Mouse (Mus musculus) neural tube, embryonic 12.5 days (tissue): Measurements from ENCODE around the gene Nfic. TPM values are rescaled to one million over a fixed set of nuclear protein-coding genes. Genes with fewer than 3 reads are reported as not detected.
A peak's percentile ranks its signal among the peaks of the same experiment; 100 is the strongest.
"Not testable (repeated sequence)": the region's sequence is repeated elsewhere in the genome, so short reads cannot be mapped to it uniquely, and the experiment has no call there.

ENCODE experiments used
- ATAC-seq: fragments of 200-750 bp; cut with Nextera tagmentation; 2 replicates; pipeline ENCODE4 v1.8.0; 2017; ENCODE audit warnings: low read depth, mild to moderate bottlenecking, moderate TSS enrichment, moderate library complexity; ENCODE audit not compliant: low FRiP score
- H3K27ac ChIP-seq: fragments of 300-500 bp; sonication (generic); 2 replicates; pipeline ENCODE4 v1.5.1; 2016
- H3K27me3 ChIP-seq: fragments of 300-500 bp; sonication (generic); replicated peaks from 2 replicates; pipeline ENCODE4 v1.6.1; 2016; ENCODE audit warnings: mild to moderate bottlenecking
- H3K36me3 ChIP-seq: fragments of 300-500 bp; sonication (generic); 2 replicates; pipeline ENCODE4 v1.6.1; 2016; ENCODE audit warnings: mild to moderate bottlenecking
- H3K4me1 ChIP-seq: fragments of 300-500 bp; sonication (generic); 2 replicates; pipeline ENCODE4 v1.6.1; 2016
- H3K4me2 ChIP-seq: fragments of 300-500 bp; sonication (generic); replicated peaks from 2 replicates; pipeline ENCODE4 v1.6.1; 2016; ENCODE audit warnings: mild to moderate bottlenecking
- H3K4me3 ChIP-seq: fragments of 300-500 bp; sonication (generic); 2 replicates; pipeline ENCODE4 v1.5.1; 2016
- H3K9ac ChIP-seq: fragments of 300-500 bp; sonication (generic); 2 replicates; pipeline ENCODE4 v1.6.1; 2016; ENCODE audit warnings: mild to moderate bottlenecking
- H3K9me3 ChIP-seq: fragments of 300-500 bp; sonication (generic); 2 replicates; pipeline ENCODE4 v1.6.1; 2016; ENCODE audit warnings: mild to moderate bottlenecking
- WGBS: fragments of 180-500 bp; shearing (Covaris S2); methylation state at CpG from one replicate; pipeline ENCODE4 v1.1.7; 2016; 5-methylcytosine and 5-hydroxymethylcytosine counted together
- polyA plus RNA-seq: library from polyadenylated mRNA; unstranded; fragments of >200 nt; fragmentation: Nextera tagmentation; extraction: Ambion mirVana; gene quantifications from 2 replicates; pipeline ENCODE4 v1.2.1, GENCODE M21; 2016

Gene Nfic
- polyA plus RNA-seq, 1 experiment from 2014 or later = 22.2 TPM

DNA sequence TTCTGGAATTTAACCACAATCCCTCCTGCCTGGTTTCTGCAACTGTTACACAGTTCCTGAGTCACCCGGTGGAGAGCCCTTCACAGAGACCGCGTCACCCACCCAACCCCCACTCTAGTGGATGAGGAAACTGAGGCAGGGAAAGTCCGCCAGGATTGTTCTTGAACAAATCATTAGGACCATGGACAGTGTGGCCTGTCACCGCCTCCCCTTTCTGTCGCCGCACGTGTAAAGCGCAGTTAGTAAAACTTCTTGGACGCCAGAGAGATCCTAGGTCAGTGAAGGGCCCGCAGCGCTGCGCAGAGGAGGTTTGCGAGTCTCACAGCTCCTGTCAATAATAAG lies 2.5 kb downstream of the Nfic start:
- Histone ChIP-seq H3K4me1 (no peaks in the 10 kb centered on the region), H3K4me3 (no peak overlapping the region), H3K9ac (no peak overlapping the region), H3K4me2 (0 out of 2 replicates have a peak overlapping the region, but pooled peaks have one; percentile 5), H3K9me3 (no peaks in the 10 kb centered on the region), H3K27me3 (peaks cover 72% of the 10 kb centered on the region), H3K27ac (no peak overlapping the region), H3K36me3 (no peaks in the 10 kb centered on the region)
- ATAC-seq = no peak
- 6% methylated on average over 14 of the region's 14 CpGs for WGBS

DNA sequence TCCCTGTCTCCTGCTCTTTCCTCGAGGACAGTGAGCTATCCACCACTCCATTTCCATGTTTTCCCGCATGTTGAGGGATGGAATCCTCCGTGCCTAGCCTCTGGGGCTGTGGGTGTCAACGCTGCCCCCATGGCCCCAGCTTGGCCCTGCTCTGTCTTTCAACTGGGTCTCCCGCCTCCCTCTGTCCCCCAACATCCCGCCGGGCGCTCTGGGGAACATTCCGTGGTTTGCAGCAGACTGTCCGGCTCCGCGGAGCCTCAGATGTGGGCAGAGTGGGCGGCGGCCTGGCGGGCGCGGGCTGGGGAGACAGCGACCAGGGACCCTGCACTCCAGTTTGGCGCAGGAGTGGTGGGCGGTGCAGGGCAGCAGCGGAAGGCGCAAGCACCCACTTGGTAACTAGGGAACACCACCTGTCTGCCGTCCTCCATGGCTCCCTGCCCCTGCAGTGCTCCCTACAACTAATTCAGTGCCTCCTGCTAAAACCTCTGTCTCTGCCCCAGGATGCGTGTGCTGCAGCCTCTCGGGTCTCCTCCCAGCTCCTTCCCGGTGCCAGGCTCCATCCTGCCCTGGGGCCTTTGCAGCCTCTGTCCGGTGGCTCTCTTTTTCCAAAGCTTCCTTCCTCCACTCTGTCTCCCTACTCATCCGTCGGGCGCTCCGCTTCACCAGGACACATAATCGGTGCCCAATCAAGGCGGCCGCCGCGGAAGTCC lies 3.0 kb downstream of the Nfic start:
- Histone ChIP-seq H3K4me3 (no peak overlapping the region), H3K9ac (no peak overlapping the region), H3K27me3 (peaks cover 66% of the 10 kb centered on the region), H3K4me2 (0 out of 2 replicates have a peak overlapping the region, but pooled peaks have one; percentile 5), H3K9me3 (no peaks in the 10 kb centered on the region), H3K27ac (no peak overlapping the region), H3K36me3 (no peaks in the 10 kb centered on the region), H3K4me1 (no peaks in the 10 kb centered on the region)
- WGBS = 9% methylated on average over 36 of the region's 36 CpGs
- no peak for ATAC-seq

DNA sequence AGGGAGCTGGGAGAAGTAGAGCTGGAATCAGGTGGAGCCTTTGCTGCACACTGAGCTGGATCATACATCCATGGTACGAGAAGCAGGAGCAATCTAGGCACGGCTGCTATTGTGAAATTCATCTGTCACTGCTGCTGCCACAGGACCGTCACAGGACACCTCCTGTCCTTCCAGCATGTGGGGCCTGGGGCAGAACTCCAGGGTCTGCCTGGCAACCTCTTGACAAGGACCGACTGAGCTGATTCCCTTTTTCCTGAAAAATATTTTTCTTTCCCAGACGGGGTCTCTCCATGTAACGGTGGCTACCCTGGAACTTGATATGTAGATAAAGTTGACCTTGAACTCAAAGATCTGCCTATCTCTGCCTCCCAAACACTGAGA lies 4.1 kb downstream of the Nfic start:
- Histone ChIP-seq H3K36me3 (no peaks in the 10 kb centered on the region), H3K4me1 (no peaks in the 10 kb centered on the region), H3K27me3 (peaks cover 56% of the 10 kb centered on the region), H3K4me3 (no peak overlapping the region), H3K9me3 (no peaks in the 10 kb centered on the region), H3K9ac (no peak overlapping the region; the same call in 1 of the 2 replicates), H3K4me2 (no peak overlapping the region), H3K27ac (no peak overlapping the region)
- 67% methylated on average over 6 of the region's 6 CpGs for WGBS
- ATAC-seq = no peak

DNA sequence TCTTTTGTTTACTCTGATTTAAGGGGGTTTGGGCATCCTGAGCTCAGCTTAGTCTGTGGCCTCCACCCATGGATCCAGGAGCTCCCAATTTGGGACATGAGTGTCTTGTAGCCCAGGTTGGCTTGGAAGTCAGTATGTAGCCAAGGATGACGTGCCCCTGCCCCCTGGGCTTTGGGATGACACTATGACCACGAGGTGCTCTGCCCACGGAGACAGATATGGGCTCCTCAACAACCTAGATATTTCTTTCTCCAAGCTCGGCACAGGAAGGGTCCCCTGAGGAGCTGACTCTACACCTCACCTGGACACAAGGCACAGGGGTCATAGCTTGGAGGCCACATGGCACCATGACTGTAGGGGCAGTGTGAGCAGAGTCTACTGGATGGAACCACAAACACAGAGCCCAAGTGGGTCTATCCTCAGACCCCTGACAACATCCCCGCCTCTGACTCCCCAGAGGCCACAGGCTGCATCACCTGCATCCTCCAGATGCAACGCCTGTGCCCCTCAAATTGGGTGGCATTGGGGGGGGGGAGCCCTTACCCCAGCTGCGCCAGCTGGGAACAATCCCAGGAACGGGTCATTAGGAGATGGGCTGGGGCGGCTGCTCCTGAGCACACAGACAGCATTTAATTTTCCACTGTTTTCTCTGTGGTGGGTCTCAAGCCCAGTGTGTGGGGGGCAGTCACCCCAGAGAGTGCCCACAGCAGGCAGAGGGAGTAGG lies 4.6 kb downstream of the Nfic start:
- Histone ChIP-seq H3K27ac (no peak overlapping the region), H3K27me3 (peaks cover 50% of the 10 kb centered on the region), H3K36me3 (no peaks in the 10 kb centered on the region), H3K4me2 (no peak overlapping the region), H3K9me3 (no peaks in the 10 kb centered on the region), H3K4me3 (no peak overlapping the region), H3K4me1 (no peaks in the 10 kb centered on the region), H3K9ac (no peak overlapping the region; the same call in 1 of the 2 replicates)
- WGBS = 62% methylated on average over 9 of the region's 9 CpGs
- ATAC-seq = peak; percentile 17; the same call in 1 of the 2 replicates

DNA sequence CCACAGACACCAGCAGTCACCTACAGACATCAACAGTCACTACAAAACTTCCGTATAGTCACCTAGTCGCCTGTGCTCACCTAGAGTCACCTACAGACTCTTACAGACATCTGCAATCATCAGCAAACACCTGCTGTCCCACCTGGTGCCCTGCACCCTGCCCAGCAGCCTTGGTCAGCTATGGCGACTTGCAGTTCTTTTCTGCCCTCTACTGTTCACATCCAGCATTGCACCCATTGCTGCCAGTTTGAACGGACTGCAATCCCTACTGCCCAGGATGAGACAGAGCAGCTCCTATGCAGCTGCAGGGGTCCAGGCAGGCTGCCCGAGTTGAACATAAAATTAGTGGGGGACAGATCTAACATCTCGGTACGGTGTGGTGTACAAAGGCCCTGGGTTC lies 5.3 kb downstream of the Nfic start:
- H3K9ac ChIP-seq = no peak overlapping the region
- H3K4me3 ChIP-seq = no peak overlapping the region
- peak; percentile 67; the same call in 1 of the 2 replicates for ATAC-seq
- H3K27me3 ChIP-seq = peaks cover 44% of the 10 kb centered on the region
- H3K27ac ChIP-seq = no peak overlapping the region
- WGBS = 2% methylated on average over 7 of the region's 7 CpGs
- H3K4me2 ChIP-seq = no peak overlapping the region
- no peaks in the 10 kb centered on the region for H3K36me3 ChIP-seq
- no peaks in the 10 kb centered on the region for H3K9me3 ChIP-seq
- no peaks in the 10 kb centered on the region for H3K4me1 ChIP-seq

DNA sequence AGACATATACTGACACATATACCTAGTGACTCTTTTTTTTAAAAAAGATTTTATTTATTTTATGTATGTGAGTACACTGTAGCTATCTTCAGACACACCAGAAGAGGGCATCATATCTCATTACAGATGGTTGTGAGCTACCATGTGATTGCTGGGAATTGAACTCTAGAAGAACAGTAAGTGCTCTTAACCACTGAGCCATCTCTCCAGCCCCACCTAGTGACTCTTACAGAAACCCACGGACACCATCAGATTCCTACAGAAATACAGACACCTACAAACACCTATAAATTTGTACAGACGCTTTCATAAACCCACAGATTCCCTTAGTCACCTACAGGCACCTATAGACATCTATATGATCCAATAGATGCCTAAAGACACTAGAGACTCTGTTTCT lies 9.9 kb downstream of the Nfic start:
- not testable (repeated sequence) for H3K4me1 ChIP-seq, H3K36me3 ChIP-seq, ATAC-seq, H3K9me3 ChIP-seq, H3K4me2 ChIP-seq, H3K9ac ChIP-seq, H3K4me3 ChIP-seq, H3K27ac ChIP-seq, H3K27me3 ChIP-seq
- 29% methylated on average over 2 of the region's 2 CpGs for WGBS

DNA sequence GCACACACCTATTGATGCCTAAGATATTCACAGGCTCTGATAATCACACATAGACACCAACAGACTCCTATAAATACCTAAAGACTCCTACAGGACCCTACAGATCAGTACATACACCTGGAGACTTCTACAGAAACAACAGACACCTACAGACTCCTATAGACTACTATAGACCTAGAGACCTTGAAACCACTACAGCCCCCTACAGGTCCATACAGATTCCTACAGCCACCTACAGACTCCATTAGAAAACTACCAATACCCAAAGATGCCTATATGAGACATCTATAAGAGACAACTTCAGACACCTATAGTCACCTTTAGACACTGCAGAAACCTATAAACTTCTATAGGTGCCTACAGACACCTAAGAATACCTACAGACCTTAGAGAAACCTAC lies 14.4 kb downstream of the Nfic start:
- no peak overlapping the region for H3K4me3 ChIP-seq
- H3K9ac ChIP-seq = no peak overlapping the region
- no peaks in the 10 kb centered on the region for H3K4me1 ChIP-seq
- no peak overlapping the region for H3K4me2 ChIP-seq
- H3K27ac ChIP-seq = no peak overlapping the region
- H3K27me3 ChIP-seq = 0 out of 2 replicates have a peak, but pooled peaks cover 2% of the 10 kb centered on the region
- H3K36me3 ChIP-seq = no peaks in the 10 kb centered on the region
- no peaks in the 10 kb centered on the region for H3K9me3 ChIP-seq
- no peak for ATAC-seq

DNA sequence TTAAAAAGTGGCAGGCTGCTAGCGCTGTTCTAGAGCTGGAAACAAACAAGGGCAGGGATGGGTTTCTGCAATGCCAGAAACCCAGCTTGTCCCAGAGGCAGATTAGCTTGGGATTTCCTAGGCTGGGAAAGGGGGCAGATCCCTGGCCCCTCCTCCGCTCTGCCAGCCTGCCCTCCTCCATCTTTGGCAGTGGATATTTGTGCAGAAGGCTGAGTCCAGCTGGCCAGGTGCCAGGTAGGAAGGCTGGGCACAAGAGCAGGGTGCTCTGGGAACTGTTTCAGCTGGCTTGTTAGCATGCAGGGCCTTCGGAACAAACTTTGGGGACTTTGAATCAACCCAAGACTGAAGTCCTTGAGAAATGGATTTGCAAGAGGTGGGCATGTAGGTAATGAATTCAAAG lies 20.0 kb downstream of the Nfic start:
- no peak for ATAC-seq
- H3K9ac ChIP-seq = no peak overlapping the region
- no peak overlapping the region for H3K4me2 ChIP-seq
- H3K9me3 ChIP-seq = no peaks in the 10 kb centered on the region
- H3K36me3 ChIP-seq = no peaks in the 10 kb centered on the region
- no peak overlapping the region for H3K27ac ChIP-seq
- peaks cover 13% of the 10 kb centered on the region; the same call in 1 of the 2 replicates for H3K27me3 ChIP-seq
- H3K4me3 ChIP-seq = no peak overlapping the region
- peaks cover 18% of the 10 kb centered on the region for H3K4me1 ChIP-seq
- 82% methylated on average over 3 of the region's 3 CpGs for WGBS

DNA sequence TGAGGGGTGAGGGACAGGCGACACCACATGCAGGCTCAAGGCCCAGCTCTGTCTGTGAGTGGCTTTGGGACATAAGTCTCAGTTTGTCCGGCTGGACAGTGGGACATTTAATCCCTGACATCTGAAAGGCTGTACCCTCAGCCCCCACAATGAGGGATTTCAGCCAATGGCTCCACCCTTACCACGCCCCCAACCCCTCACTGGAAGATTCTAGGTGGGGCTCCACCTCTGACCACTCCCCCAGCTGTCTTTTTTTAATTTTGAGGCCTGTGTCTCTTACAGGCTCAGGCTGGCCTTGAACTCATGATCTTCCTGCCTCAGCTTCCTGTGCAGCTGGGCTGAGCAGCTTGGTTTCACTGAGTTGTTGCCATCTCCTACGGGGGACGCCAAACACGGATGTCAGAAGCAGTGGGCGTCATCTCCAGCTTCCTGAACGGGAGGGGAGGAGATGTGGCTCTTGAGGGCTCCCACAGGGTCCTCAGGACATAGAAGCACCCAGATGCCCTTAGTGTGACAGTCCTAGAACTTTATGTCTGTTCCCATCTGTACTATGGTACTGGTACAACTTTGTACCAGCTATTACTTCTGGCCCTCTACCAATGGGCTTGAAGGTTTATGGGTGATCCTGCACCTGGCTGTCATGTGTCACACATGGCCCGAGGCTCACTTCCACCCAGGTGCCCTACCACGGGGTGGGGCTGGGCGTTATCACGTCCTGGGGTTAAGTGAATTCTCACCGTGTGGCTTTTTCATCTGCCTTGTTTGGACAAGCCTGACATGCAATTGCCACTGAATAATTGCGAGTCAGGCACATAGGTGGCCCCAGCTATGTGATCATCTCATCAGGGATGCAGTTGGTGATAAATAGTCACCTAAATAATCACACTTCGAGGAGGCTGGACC lies 20.8 kb downstream of the Nfic start:
- Histone ChIP-seq H3K4me2 (no peak overlapping the region), H3K36me3 (no peaks in the 10 kb centered on the region), H3K9me3 (no peaks in the 10 kb centered on the region), H3K4me1 (peaks cover 23% of the 10 kb centered on the region), H3K4me3 (no peak overlapping the region), H3K27me3 (peaks cover 13% of the 10 kb centered on the region; the same call in 1 of the 2 replicates), H3K27ac (no peak overlapping the region), H3K9ac (no peak overlapping the region)
- ATAC-seq = no peak
- 62% methylated on average over 15 of the region's 15 CpGs for WGBS

DNA sequence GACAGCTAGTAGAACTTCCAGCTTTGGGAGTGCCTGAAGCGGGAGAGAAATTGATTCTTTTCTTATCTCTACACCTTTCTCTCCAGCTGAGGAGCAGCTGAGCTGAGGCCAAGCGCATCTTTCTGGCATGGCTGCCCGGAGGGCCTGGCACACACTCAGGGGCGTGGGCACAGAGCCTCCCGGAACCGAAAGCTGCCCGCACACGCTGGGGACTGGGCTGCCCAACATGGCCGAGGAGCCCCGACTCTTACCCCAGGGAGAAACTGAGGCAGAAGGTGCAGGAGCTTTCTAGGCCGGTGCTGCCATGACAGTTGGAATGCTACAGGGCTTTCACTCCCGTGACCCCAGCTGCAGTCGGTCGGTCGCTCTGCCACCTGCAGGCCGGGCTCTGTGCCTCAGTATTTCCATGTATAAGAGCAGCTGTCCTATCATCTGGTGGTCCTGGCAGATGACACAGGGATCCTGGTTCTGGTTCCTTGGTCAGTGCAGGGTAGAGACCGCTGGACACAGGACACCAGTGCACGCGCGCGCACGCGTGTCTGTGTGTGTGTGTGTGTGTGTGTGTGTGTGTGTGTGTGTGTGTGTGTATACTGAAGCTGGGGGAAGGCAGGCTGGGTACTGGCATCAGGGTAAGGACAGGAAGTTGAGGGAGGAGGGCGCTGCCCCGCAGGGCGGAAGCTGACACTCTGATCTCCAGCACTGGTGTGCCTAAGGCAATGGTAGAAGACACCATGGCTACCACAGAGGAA lies 21.7 kb downstream of the Nfic start:
- H3K36me3 ChIP-seq = no peaks in the 10 kb centered on the region
- H3K4me2 ChIP-seq = peak overlapping the region; percentile 53
- peaks cover 17% of the 10 kb centered on the region for H3K27me3 ChIP-seq
- H3K9me3 ChIP-seq = no peaks in the 10 kb centered on the region
- no peak for ATAC-seq
- no peak overlapping the region for H3K27ac ChIP-seq
- no peak overlapping the region for H3K4me3 ChIP-seq
- H3K4me1 ChIP-seq = peaks cover 30% of the 10 kb centered on the region
- H3K9ac ChIP-seq = no peak overlapping the region
- 76% methylated on average over 26 of the region's 26 CpGs for WGBS

DNA sequence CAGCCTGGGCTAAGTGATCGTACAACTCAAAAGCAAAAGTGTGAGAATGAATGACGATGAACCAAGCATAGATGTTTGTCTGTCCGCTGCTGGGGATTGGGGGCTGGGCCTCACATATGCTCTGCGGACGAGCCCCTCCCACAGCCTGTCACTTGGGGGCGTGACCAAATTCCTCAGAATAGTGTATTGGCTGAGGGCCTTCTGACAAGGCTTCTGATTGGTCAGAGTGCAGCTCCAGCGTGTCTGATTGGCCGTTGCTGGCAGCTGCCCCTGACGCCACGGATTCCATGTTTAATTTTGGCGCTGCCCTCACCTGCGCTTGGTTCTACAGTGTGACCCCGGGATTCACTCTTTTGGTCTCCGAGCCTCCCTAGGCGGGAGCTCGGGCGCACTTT lies 22.6 kb downstream of the Nfic start:
- peaks cover 30% of the 10 kb centered on the region for H3K4me1 ChIP-seq
- peak overlapping the region; percentile 53 for H3K4me2 ChIP-seq
- no peaks in the 10 kb centered on the region for H3K36me3 ChIP-seq
- H3K9ac ChIP-seq = no peak overlapping the region
- ATAC-seq = peak; percentile 81
- H3K4me3 ChIP-seq = no peak overlapping the region
- H3K27me3 ChIP-seq = peaks cover 25% of the 10 kb centered on the region
- no peaks in the 10 kb centered on the region for H3K9me3 ChIP-seq
- 5% methylated on average over 17 of the region's 17 CpGs for WGBS
- H3K27ac ChIP-seq = no peak overlapping the region
